Mouse (Mus musculus) liver, embryonic 14.5 days (tissue): ENCODE results near the gene Slc27a2.

Experiments used
- CTCF ChIP-seq: IDR thresholded peaks from 2 replicates; pipeline ENCODE4 v1.5.1; 2016; ENCODE audit warnings: antibody characterized with exemption, low read depth, control low read depth
- EP300 ChIP-seq: IDR thresholded peaks from 2 replicates; pipeline ENCODE4 v1.6.1; 2016; ENCODE audit warnings: antibody characterized with exemption, low read depth

DNA sequence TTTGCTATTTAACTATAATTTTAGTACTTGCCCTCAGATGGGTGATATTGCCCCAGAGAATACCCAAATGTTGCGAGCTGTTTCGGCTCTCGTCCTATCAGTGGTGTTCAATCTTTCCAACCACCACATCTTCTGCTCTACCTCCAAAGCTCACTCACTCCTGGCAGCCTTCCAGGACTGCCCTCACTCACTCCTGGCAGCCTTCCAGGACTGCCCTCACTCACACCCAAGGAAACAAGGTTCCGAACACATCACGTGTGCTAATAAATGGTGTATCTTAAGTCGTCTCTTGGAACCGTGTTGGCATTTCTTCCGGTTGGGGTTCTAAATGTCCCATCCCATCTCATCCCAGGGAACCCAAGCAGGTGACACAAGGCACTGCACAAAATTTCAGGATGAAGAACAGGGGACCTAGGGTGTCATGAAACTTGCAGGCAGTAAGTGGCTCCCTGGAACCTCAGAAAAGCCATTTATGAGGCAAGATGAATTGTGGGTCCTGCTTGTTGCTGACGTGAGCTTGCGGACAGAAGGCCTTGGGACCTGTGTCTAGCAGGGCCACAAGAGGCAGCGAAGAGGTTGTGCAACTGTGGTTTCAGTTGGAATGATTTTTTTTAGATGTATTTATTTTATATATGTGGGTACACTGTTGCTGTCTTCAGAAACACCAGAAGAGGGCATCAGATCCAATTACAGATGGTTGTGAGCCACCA lies 32.2 kb upstream of the Slc27a2 start:
- TF ChIP-seq CTCF (0 out of 2 replicates have a peak, but pooled peaks have one; percentile 11), EP300 (no peak)
